Mouse (Mus musculus): ENCODE data around the gene Ttc30a1. TPM values are rescaled to one million over a fixed set of nuclear protein-coding genes. Genes with fewer than 3 reads are reported as not detected.
A peak's percentile ranks its signal among the peaks of the same experiment; 100 is the strongest.

Ttc30a1 gene
- polyA plus RNA-seq, 1 experiment, result 1.4 TPM

DNA sequence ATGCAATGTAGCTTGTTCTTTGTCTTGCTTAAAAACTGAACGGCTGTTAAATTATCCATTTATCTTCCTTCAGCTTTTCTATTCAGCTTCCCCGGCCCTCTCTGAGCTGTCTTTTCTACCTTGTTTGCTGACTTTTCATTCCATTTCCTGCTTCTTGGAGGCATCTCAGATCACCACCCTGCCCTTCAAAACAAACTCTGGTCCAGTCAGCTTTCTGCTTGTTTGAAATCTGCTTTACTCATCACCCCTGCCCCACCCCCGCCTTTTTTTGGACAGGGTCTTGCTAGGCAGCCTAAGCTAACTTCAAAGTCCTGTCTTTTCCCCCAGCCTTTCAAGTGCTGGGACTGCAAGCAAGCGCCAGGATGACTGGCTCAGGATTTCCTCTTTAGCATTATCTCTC lies 24.4 kb upstream of the Ttc30a1 start:
- DNase-seq (ENCODE audit: low read depth in 1 of 2, low spot score in 2 of 2), result no peak
- no peak overlapping the region for H3K27ac ChIP-seq (ENCODE audit: insufficient read depth, low read length)
- no peaks in the 10 kb centered on the region for H3K36me3 ChIP-seq (ENCODE audit: control insufficient read depth, insufficient read depth, low read length)
- WGBS, result 54% methylated on average over 4 of the region's 4 CpGs
- H3K27me3 ChIP-seq (ENCODE audit: control insufficient read depth, insufficient read depth, low read length), result no peaks in the 10 kb centered on the region
- H3K4me1 ChIP-seq (ENCODE audit: control insufficient read depth, insufficient read depth, insufficient read length), result no peaks in the 10 kb centered on the region
- no peak overlapping the region for H3K4me3 ChIP-seq (ENCODE audit: extremely low read depth, insufficient read depth, insufficient read length)
- TF ChIP-seq POLR2A (IDR thresholded peaks at IDR 0.05; ENCODE audit: low read depth, low read length) (no peak), CTCF (IDR thresholded peaks at IDR 0.05; ENCODE audit: extremely low read depth, insufficient read depth, insufficient read length, insufficient replicate concordance) (no peak)

DNA sequence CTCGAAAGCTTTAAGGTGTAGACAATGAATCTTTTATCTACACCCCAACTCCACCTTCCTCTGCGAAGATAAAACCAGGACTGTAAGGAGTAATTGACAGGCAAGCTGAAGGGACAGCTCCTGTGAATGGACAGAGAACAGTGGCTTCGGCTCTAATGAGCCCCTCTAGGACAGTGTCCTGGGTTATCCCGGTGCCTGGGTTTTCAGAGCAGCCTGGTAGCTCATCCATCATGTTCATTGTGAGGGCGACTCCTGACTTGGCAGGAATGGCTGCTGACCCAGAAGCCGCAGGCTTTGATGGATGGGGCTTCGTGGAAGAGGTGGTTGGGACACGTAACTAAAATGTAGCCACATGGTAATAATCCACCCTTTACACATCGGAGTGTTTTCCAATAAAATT lies 21.1 kb upstream of the Ttc30a1 start:
- H3K27ac ChIP-seq (ENCODE audit: insufficient read depth, low read length), result no peak overlapping the region
- H3K4me3 ChIP-seq (ENCODE audit: extremely low read depth, insufficient read depth, insufficient read length), result no peak overlapping the region
- H3K27me3 ChIP-seq (ENCODE audit: control insufficient read depth, insufficient read depth, low read length), result no peaks in the 10 kb centered on the region
- WGBS, result 88% methylated on average over 9 of the region's 9 CpGs
- no peaks in the 10 kb centered on the region for H3K4me1 ChIP-seq (ENCODE audit: control insufficient read depth, insufficient read depth, insufficient read length)
- TF ChIP-seq POLR2A (IDR thresholded peaks at IDR 0.05; ENCODE audit: low read depth, low read length), result no peak
- TF ChIP-seq CTCF (IDR thresholded peaks at IDR 0.05; ENCODE audit: extremely low read depth, insufficient read depth, insufficient read length, insufficient replicate concordance), result no peak
- no peaks in the 10 kb centered on the region for H3K36me3 ChIP-seq (ENCODE audit: control insufficient read depth, insufficient read depth, low read length)
- DNase-seq (ENCODE audit: low read depth in 1 of 2, low spot score in 2 of 2), result no peak

DNA sequence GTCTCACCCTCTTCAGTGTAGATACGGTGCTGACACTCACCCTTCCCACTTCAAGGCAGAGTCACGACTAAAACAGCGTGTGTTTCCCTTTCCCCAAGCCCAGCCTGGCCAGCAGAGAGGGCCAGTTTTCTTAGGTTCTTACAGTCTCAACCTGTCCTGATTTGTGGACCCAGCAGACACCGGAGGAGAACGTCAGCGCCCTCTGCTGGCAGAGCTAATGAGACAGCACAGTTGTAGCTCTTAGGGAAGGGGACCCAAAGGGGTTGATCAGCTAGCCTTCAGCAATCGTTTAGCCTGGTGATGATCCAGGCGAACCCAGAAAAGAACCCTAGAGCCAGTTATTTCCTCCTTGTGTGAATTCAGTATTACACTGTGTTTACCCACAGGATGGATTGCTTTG lies 19.6 kb upstream of the Ttc30a1 start:
- 29% methylated on average over 8 of the region's 8 CpGs for WGBS
- peak; percentile 66; the same call in 1 of the 2 replicates for TF ChIP-seq CTCF (IDR thresholded peaks at IDR 0.05; ENCODE audit: extremely low read depth, insufficient read depth, insufficient read length, insufficient replicate concordance)
- TF ChIP-seq POLR2A (IDR thresholded peaks at IDR 0.05; ENCODE audit: low read depth, low read length), result no peak
- DNase-seq (ENCODE audit: low read depth in 1 of 2, low spot score in 2 of 2), result peak in 1 of 2 experiments; percentile 58
- Histone ChIP-seq H3K4me1 (ENCODE audit: control insufficient read depth, insufficient read depth, insufficient read length) (no peaks in the 10 kb centered on the region), H3K4me3 (ENCODE audit: extremely low read depth, insufficient read depth, insufficient read length) (no peak overlapping the region), H3K27ac (ENCODE audit: insufficient read depth, low read length) (no peak overlapping the region), H3K36me3 (ENCODE audit: control insufficient read depth, insufficient read depth, low read length) (no peaks in the 10 kb centered on the region), H3K27me3 (ENCODE audit: control insufficient read depth, insufficient read depth, low read length) (no peaks in the 10 kb centered on the region)

DNA sequence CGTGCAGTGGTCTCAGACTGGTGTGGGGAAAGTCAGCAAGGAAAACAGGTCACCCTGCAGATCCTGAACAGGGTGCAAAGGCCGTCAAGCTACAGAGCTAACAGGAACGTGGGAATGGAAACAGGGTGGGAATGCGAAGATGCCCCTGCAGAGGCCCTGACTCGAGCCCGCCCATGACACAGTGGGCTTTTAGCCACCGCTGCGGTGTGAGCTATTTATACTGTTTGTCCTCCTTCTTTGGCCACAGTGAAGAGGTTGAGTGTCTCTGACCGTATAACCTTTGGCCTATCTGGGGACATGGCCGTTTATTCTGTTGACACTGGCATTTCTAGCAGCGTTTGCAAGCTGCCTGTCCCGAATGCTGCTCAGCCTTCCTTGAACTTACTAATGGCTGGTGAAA lies 17.9 kb upstream of the Ttc30a1 start:
- WGBS, result 82% methylated on average over 12 of the region's 12 CpGs
- H3K4me3 ChIP-seq (ENCODE audit: extremely low read depth, insufficient read depth, insufficient read length), result no peak overlapping the region
- no peaks in the 10 kb centered on the region for H3K27me3 ChIP-seq (ENCODE audit: control insufficient read depth, insufficient read depth, low read length)
- no peaks in the 10 kb centered on the region for H3K4me1 ChIP-seq (ENCODE audit: control insufficient read depth, insufficient read depth, insufficient read length)
- DNase-seq (ENCODE audit: low read depth in 1 of 2, low spot score in 2 of 2), result no peak
- H3K36me3 ChIP-seq (ENCODE audit: control insufficient read depth, insufficient read depth, low read length), result no peaks in the 10 kb centered on the region
- TF ChIP-seq POLR2A (IDR thresholded peaks at IDR 0.05; ENCODE audit: low read depth, low read length), result no peak
- TF ChIP-seq CTCF (IDR thresholded peaks at IDR 0.05; ENCODE audit: extremely low read depth, insufficient read depth, insufficient read length, insufficient replicate concordance), result no peak
- H3K27ac ChIP-seq (ENCODE audit: insufficient read depth, low read length), result no peak overlapping the region

DNA sequence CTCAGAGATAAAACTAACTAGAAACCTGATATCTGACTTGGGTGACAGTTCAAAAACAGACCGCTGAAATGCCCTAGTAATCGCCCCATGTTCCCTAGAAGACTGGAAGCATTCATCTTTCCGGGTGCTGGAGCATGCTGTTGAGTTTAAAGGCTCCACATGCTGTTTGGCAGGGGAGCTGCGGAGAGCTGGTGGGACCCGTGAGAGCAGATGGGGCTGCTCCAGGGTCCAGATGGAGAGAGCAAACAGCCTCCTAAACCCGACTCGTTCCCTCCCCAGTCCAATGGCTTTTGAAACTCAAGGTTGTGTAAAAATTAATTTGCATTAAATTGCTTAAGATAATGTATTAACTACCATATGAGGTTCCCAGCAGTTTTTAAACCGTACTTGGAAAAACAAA lies 16.9 kb upstream of the Ttc30a1 start:
- TF ChIP-seq CTCF (IDR thresholded peaks at IDR 0.05; ENCODE audit: extremely low read depth, insufficient read depth, insufficient read length, insufficient replicate concordance) (no peak), POLR2A (IDR thresholded peaks at IDR 0.05; ENCODE audit: low read depth, low read length) (no peak)
- Histone ChIP-seq H3K36me3 (ENCODE audit: control insufficient read depth, insufficient read depth, low read length) (no peaks in the 10 kb centered on the region), H3K27me3 (ENCODE audit: control insufficient read depth, insufficient read depth, low read length) (no peaks in the 10 kb centered on the region), H3K4me3 (ENCODE audit: extremely low read depth, insufficient read depth, insufficient read length) (no peak overlapping the region), H3K27ac (ENCODE audit: insufficient read depth, low read length) (no peak overlapping the region), H3K4me1 (ENCODE audit: control insufficient read depth, insufficient read depth, insufficient read length) (no peaks in the 10 kb centered on the region)
- WGBS, result 85% methylated on average over 8 of the region's 8 CpGs
- no peak for DNase-seq (ENCODE audit: low read depth in 1 of 2, low spot score in 2 of 2)

DNA sequence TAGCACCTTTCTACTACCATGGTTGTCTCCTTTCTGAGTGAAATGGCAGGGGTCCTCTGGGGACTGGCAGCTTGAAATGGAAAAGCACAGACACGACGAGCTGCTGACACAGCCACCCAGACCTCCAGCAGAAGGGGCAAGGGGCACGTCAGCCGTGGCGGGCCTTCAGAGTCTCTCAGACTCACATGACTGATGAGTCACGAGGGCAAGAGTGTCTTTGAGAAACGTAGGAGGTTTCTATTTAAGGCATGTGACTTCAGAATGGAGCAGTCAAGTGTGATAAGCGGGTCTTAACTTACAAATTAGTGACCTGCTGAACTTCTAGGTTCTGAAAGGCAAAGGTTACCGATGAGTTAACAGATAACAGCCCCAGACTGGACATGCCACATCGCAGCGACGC lies 16.0 kb upstream of the Ttc30a1 start:
- Histone ChIP-seq H3K4me1 (ENCODE audit: control insufficient read depth, insufficient read depth, insufficient read length) (no peaks in the 10 kb centered on the region), H3K4me3 (ENCODE audit: extremely low read depth, insufficient read depth, insufficient read length) (no peak overlapping the region), H3K36me3 (ENCODE audit: control insufficient read depth, insufficient read depth, low read length) (no peaks in the 10 kb centered on the region), H3K27me3 (ENCODE audit: control insufficient read depth, insufficient read depth, low read length) (no peaks in the 10 kb centered on the region), H3K27ac (ENCODE audit: insufficient read depth, low read length) (no peak overlapping the region)
- no peak for TF ChIP-seq POLR2A (IDR thresholded peaks at IDR 0.05; ENCODE audit: low read depth, low read length)
- no peak for TF ChIP-seq CTCF (IDR thresholded peaks at IDR 0.05; ENCODE audit: extremely low read depth, insufficient read depth, insufficient read length, insufficient replicate concordance)
- DNase-seq (ENCODE audit: low read depth in 1 of 2, low spot score in 2 of 2), result no peak
- WGBS, result 73% methylated on average over 12 of the region's 12 CpGs

DNA sequence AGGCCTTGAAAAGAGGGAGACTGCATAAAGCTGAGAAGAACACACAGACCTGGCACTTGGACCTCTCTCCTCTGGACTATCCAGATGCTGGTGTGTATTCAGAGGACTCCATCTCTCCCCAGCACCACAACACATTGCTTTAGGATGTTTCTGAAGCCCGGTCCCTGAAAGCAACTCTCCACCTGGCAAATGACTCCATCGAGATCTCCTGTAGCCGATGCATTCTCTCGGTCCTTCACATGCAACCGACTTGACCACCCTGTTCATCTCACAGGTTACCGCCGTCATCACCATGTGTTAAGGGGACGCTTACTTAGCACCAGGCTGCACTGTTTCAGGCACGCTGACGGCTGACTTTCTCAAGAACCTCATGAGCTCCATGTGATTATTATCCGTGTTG lies 13.1 kb upstream of the Ttc30a1 start:
- no peak overlapping the region for H3K4me3 ChIP-seq (ENCODE audit: extremely low read depth, insufficient read depth, insufficient read length)
- H3K4me1 ChIP-seq (ENCODE audit: control insufficient read depth, insufficient read depth, insufficient read length), result no peaks in the 10 kb centered on the region; the same call in 1 of the 2 replicates
- no peaks in the 10 kb centered on the region for H3K36me3 ChIP-seq (ENCODE audit: control insufficient read depth, insufficient read depth, low read length)
- no peak overlapping the region for H3K27ac ChIP-seq (ENCODE audit: insufficient read depth, low read length)
- no peak for DNase-seq (ENCODE audit: low read depth in 1 of 2, low spot score in 2 of 2)
- H3K27me3 ChIP-seq (ENCODE audit: control insufficient read depth, insufficient read depth, low read length), result no peaks in the 10 kb centered on the region
- no peak for TF ChIP-seq POLR2A (IDR thresholded peaks at IDR 0.05; ENCODE audit: low read depth, low read length)
- TF ChIP-seq CTCF (IDR thresholded peaks at IDR 0.05; ENCODE audit: extremely low read depth, insufficient read depth, insufficient read length, insufficient replicate concordance), result no peak
- WGBS, result 93% methylated on average over 11 of the region's 11 CpGs
